Mouse (Mus musculus): ENCODE data around the gene Clcn1. TPM values are rescaled to one million over a fixed set of nuclear protein-coding genes. Genes with fewer than 3 reads are reported as not detected.

Gene Clcn1
- total and polyA plus RNA-seq, 2 experiments = 0.02 to 0.09 TPM

DNA sequence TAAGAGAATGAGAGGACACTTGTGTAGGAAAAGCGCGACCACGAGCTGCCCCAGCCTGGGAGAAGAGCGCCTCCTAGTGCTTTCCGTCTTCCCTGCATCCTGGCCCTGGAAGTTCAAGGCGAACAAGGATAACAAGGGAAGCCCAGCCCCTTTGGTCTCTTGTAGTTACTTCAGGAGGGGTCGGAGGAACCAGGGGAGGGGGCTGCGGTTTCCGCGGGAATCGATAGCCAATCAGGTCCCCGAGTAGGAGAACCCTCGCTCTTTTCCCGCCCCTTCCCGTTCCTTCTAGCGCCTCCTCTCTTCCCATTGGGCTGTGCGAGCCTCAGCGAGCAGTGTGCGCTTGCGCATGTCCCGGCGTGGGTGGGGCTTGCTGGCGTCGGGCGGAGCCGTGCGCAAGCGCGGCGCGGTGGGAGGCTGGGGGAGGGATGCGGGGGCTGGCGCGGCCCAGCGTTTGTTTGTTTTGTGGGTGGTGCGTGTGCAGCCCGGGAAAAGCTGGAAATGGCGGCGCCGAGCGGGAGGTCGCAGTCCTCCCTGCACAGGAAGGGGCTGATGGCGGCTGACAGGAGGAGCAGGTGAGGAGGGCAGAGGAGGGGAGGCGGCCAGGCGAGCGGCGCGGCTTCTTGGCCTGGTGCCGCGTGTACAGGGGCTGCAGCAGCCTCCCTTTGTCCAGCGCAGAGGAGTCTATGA lies 21.7 kb upstream of the Clcn1 start, which contains the start of gene Casp2:
Gene Casp2 (plus strand): TSS at position 360 of the 687 bp plus-strand sequence.
- H3K4me1 ChIP-seq (ENCODE audit: control insufficient read depth, insufficient read depth, low read length) = peaks cover 2% of the 10 kb centered on the region; the same call in 1 of the 2 replicates
- H3K79me2 ChIP-seq (ENCODE audit: control insufficient read depth, insufficient read depth, low read length) = no peaks in the 10 kb centered on the region
- peaks cover 16% of the 10 kb centered on the region for H3K36me3 ChIP-seq (ENCODE audit: control insufficient read depth, insufficient read depth, low read length)
- TF ChIP-seq POLR2A (IDR thresholded peaks at IDR 0.05; ENCODE audit: extremely low read depth, insufficient read depth, low read length) (0 out of 2 replicates have a peak, but pooled peaks have one; percentile 44), CTCF (IDR thresholded peaks at IDR 0.05; ENCODE audit: low read depth, low read length) (peak; percentile 98)
- H3K27ac ChIP-seq (replicated peaks; ENCODE audit: insufficient read depth, low read depth, low read length) = peak within 1 kb of the TSS; percentile 68
- peak within 1 kb of the TSS; percentile 87 for H3K9ac ChIP-seq (ENCODE audit: low read depth, low read length)
- peak within 1 kb of the TSS; percentile 88 for H3K4me3 ChIP-seq (ENCODE audit: insufficient read depth, low read depth, low read length)
- WGBS = 1% methylated on average over 50 of the region's 51 CpGs
- peak; percentile 95 for DNase-seq (ENCODE audit: extremely low read depth, low read depth, low spot score)
- H3K27me3 ChIP-seq (ENCODE audit: control insufficient read depth, insufficient read depth, low read length) = no peaks in the 10 kb centered on the region

GRCm38 (mm10) chr6:42265391-42266330 lies 20.8 kb upstream of the Clcn1 start:
- peak; percentile 41 for DNase-seq (ENCODE audit: extremely low read depth, low read depth, low spot score)
- Histone ChIP-seq H3K4me3 (ENCODE audit: insufficient read depth, low read depth, low read length) (peak overlapping the region; percentile 88), H3K27ac (replicated peaks; ENCODE audit: insufficient read depth, low read depth, low read length) (peak overlapping the region; percentile 68), H3K27me3 (ENCODE audit: control insufficient read depth, insufficient read depth, low read length) (no peaks in the 10 kb centered on the region), H3K9ac (ENCODE audit: low read depth, low read length) (peak overlapping the region; percentile 87), H3K36me3 (ENCODE audit: control insufficient read depth, insufficient read depth, low read length) (peaks cover 22% of the 10 kb centered on the region), H3K79me2 (ENCODE audit: control insufficient read depth, insufficient read depth, low read length) (no peaks in the 10 kb centered on the region), H3K4me1 (ENCODE audit: control insufficient read depth, insufficient read depth, low read length) (peaks cover 2% of the 10 kb centered on the region; the same call in 1 of the 2 replicates)
- WGBS = under 1% methylated on average over 21 of the region's 21 CpGs
- no peak for TF ChIP-seq POLR2A (IDR thresholded peaks at IDR 0.05; ENCODE audit: extremely low read depth, insufficient read depth, low read length)
- no peak for TF ChIP-seq CTCF (IDR thresholded peaks at IDR 0.05; ENCODE audit: low read depth, low read length)

- peaks cover 54% of the 10 kb centered on the region for H3K36me3 ChIP-seq (ENCODE audit: control insufficient read depth, insufficient read depth, low read length)
- H3K4me1 ChIP-seq (ENCODE audit: control insufficient read depth, insufficient read depth, low read length) = peaks cover 2% of the 10 kb centered on the region; the same call in 1 of the 2 replicates
- TF ChIP-seq POLR2A (IDR thresholded peaks at IDR 0.05; ENCODE audit: extremely low read depth, insufficient read depth, low read length) (no peak), CTCF (IDR thresholded peaks at IDR 0.05; ENCODE audit: low read depth, low read length) (no peak)
Measured at GRCm38 (mm10) chr6:42270817-42271216, 15.7 kb upstream of the Clcn1 start.

DNA sequence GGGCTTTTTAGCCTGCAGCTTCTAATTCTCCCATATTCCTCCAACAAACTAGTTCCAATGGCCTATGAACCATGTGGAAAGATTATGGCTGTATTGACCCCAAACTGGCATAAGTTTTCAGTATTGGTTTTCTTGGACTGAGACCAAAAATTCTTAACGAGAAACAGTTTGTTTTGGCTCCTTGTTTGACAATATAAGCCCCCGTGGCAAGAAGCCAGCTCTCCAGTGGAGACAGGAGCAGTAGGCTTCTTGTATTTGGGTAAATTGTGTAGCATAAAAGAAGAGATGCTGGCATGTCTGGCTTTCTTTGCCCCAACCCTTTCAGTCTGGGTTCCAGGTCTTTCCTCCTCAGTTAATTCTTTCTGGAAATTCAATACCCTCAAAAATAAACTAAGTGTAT lies 10.3 kb upstream of the Clcn1 start:
- H3K27me3 ChIP-seq (ENCODE audit: control insufficient read depth, insufficient read depth, low read length) = no peaks in the 10 kb centered on the region
- H3K79me2 ChIP-seq (ENCODE audit: control insufficient read depth, insufficient read depth, low read length) = no peaks in the 10 kb centered on the region
- H3K27ac ChIP-seq (replicated peaks; ENCODE audit: insufficient read depth, low read depth, low read length) = no peak overlapping the region
- no peak overlapping the region for H3K9ac ChIP-seq (ENCODE audit: low read depth, low read length)
- H3K4me3 ChIP-seq (ENCODE audit: insufficient read depth, low read depth, low read length) = no peak overlapping the region
- no peaks in the 10 kb centered on the region for H3K4me1 ChIP-seq (ENCODE audit: control insufficient read depth, insufficient read depth, low read length)
- no peak for DNase-seq (ENCODE audit: extremely low read depth, low read depth, low spot score)
- TF ChIP-seq POLR2A (IDR thresholded peaks at IDR 0.05; ENCODE audit: extremely low read depth, insufficient read depth, low read length) = no peak
- TF ChIP-seq CTCF (IDR thresholded peaks at IDR 0.05; ENCODE audit: low read depth, low read length) = no peak
- WGBS = 22% methylated on average over 2 of the region's 2 CpGs
- peaks cover 65% of the 10 kb centered on the region for H3K36me3 ChIP-seq (ENCODE audit: control insufficient read depth, insufficient read depth, low read length)

More at GRCm38 (mm10) chr6:42270817-42271216, 15.7 kb upstream of the Clcn1 start:
- no peaks in the 10 kb centered on the region for H3K79me2 ChIP-seq (ENCODE audit: control insufficient read depth, insufficient read depth, low read length)
- no peak for DNase-seq (ENCODE audit: extremely low read depth, low read depth, low spot score)
- H3K27ac ChIP-seq (replicated peaks; ENCODE audit: insufficient read depth, low read depth, low read length) = no peak overlapping the region
- no peak overlapping the region for H3K9ac ChIP-seq (ENCODE audit: low read depth, low read length)
- H3K4me3 ChIP-seq (ENCODE audit: insufficient read depth, low read depth, low read length) = no peak overlapping the region
- no peaks in the 10 kb centered on the region for H3K27me3 ChIP-seq (ENCODE audit: control insufficient read depth, insufficient read depth, low read length)

GRCm38 (mm10) chr6:42282865-42283528 lies 3.5 kb upstream of the Clcn1 start:
- H3K27ac ChIP-seq (replicated peaks; ENCODE audit: insufficient read depth, low read depth, low read length) = no peak overlapping the region
- no peak overlapping the region for H3K9ac ChIP-seq (ENCODE audit: low read depth, low read length)
- no peak for TF ChIP-seq CTCF (IDR thresholded peaks at IDR 0.05; ENCODE audit: low read depth, low read length)
- TF ChIP-seq POLR2A (IDR thresholded peaks at IDR 0.05; ENCODE audit: extremely low read depth, insufficient read depth, low read length) = no peak
- WGBS = 85% methylated on average over 5 of the region's 5 CpGs
- H3K4me1 ChIP-seq (ENCODE audit: control insufficient read depth, insufficient read depth, low read length) = no peaks in the 10 kb centered on the region; the same call in 1 of the 2 replicates
- no peak for DNase-seq (ENCODE audit: extremely low read depth, low read depth, low spot score)
- peaks cover 30% of the 10 kb centered on the region for H3K36me3 ChIP-seq (ENCODE audit: control insufficient read depth, insufficient read depth, low read length)
- H3K79me2 ChIP-seq (ENCODE audit: control insufficient read depth, insufficient read depth, low read length) = no peaks in the 10 kb centered on the region
- no peak overlapping the region for H3K4me3 ChIP-seq (ENCODE audit: insufficient read depth, low read depth, low read length)
- no peaks in the 10 kb centered on the region for H3K27me3 ChIP-seq (ENCODE audit: control insufficient read depth, insufficient read depth, low read length)
